Mouse (Mus musculus): Measurements from ENCODE around the gene Spem1.

Gene Spem1

GRCm38 (mm10) chr11:69800392-69801197, 21.4 kb downstream of the Spem1 start:
- DNase-seq (ENCODE audit: low read depth, low spot score) = peak; percentile 84

GRCm38 (mm10) chr11:69800138-69800391, 21.9 kb downstream of the Spem1 start:
- DNase-seq (ENCODE audit: low read depth, low spot score) = no peak

GRCm38 (mm10) chr11:69799394-69800137, 22.4 kb downstream of the Spem1 start:
- DNase-seq (ENCODE audit: low read depth, low spot score) = peak; percentile 62

- DNase-seq (ENCODE audit: low read depth, low spot score) = no peak
These were observed 24.1 kb downstream of the Spem1 start for GRCm38 (mm10) chr11:69797924-69798323.

- DNase-seq (ENCODE audit: low read depth, low spot score) = no peak
These were observed 26.0 kb downstream of the Spem1 start for GRCm38 (mm10) chr11:69795983-69796435.

- DNase-seq (ENCODE audit: low read depth, low spot score) = peak; percentile 98
These were observed 26.6 kb downstream of the Spem1 start, which contains the start of gene Chrnb1 for GRCm38 (mm10) chr11:69795168-69795982. Chrnb1 (minus strand) TSS chr11:69795943.

- DNase-seq (ENCODE audit: low read depth, low spot score) = no peak
These were observed 28.6 kb downstream of the Spem1 start for GRCm38 (mm10) chr11:69793429-69793828.

GRCm38 (mm10) chr11:69791420-69791819, 30.6 kb downstream of the Spem1 start:
- no peak for DNase-seq (ENCODE audit: low read depth, low spot score)

GRCm38 (mm10) chr11:69789431-69789830, 32.5 kb downstream of the Spem1 start:
- DNase-seq (ENCODE audit: low read depth, low spot score) = peak; percentile 41

- peak; percentile 77 for DNase-seq (ENCODE audit: low read depth, low spot score)
These were observed 34.7 kb downstream of the Spem1 start for GRCm38 (mm10) chr11:69787306-69787705.

- peak; percentile 97 for DNase-seq (ENCODE audit: low read depth, low spot score)
These were observed 37.1 kb downstream of the Spem1 start for GRCm38 (mm10) chr11:69784793-69785272.

- peak; percentile 87 for DNase-seq (ENCODE audit: low read depth, low spot score)
These were observed 40.2 kb downstream of the Spem1 start for GRCm38 (mm10) chr11:69781828-69782227.

GRCm38 (mm10) chr11:69778985-69779384, 43.0 kb downstream of the Spem1 start:
- DNase-seq (ENCODE audit: low read depth, low spot score) = no peak

- no peak for DNase-seq (ENCODE audit: low read depth, low spot score)
These were observed 43.6 kb downstream of the Spem1 start for GRCm38 (mm10) chr11:69778258-69778982.

GRCm38 (mm10) chr11:69777504-69778257, 44.3 kb downstream of the Spem1 start:
- no peak for DNase-seq (ENCODE audit: low read depth, low spot score)

- DNase-seq (ENCODE audit: low read depth, low spot score) = no peak
These were observed 45.5 kb downstream of the Spem1 start for GRCm38 (mm10) chr11:69776488-69776887.

GRCm38 (mm10) chr11:69775716-69776115, 46.3 kb downstream of the Spem1 start:
- no peak for DNase-seq (ENCODE audit: low read depth, low spot score)

GRCm38 (mm10) chr11:69774961-69775360, 47.0 kb downstream of the Spem1 start:
- no peak for DNase-seq (ENCODE audit: low read depth, low spot score)
